Mouse (Mus musculus): ENCODE measurements around the gene Pam16. TPM values are rescaled to one million over a fixed set of nuclear protein-coding genes. Genes with fewer than 3 reads are reported as not detected.
A peak's percentile ranks its signal among the peaks of the same experiment; 100 is the strongest.

Pam16 gene
- polyA plus RNA-seq, 1 experiment from 2014 or later, result 84.7 TPM

DNA sequence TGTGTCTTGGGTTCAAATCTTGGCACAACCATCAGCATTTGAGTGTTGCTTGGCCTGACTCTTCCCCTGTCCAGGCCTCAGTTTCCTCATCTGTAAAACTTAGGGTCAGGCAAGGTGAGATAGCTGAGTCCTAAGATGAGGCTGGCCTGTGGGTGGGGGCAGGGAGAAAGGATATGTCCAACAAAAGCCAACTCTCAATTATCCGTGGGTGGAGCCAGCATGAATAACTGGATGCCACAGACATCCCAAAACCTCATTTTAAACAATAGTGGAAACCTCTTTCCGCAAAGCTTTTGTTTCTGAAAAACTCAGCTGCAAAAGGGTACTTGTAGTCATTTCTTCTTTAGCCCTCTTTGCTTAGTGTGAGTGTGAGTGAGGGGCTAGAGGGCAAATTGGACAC lies 28.0 kb downstream of the Pam16 start:
- Histone ChIP-seq H3K4me3 (ENCODE audit: low read depth, low read length) (peak overlapping the region; percentile 89; the same call in 1 of the 2 replicates), H3K27me3 (ENCODE audit: control insufficient read depth, insufficient read depth, low read length) (no peaks in the 10 kb centered on the region), H3K27ac (ENCODE audit: low read length) (peak overlapping the region; percentile 92; the same call in 1 of the 2 replicates), H3K4me2 (replicated peaks; ENCODE audit: low read depth, low read length) (peak overlapping the region; percentile 96), H3K4me1 (ENCODE audit: control insufficient read depth, insufficient read depth, low read length) (peaks cover 74% of the 10 kb centered on the region), H3K36me3 (ENCODE audit: control insufficient read depth, insufficient read depth, low read length) (no peaks in the 10 kb centered on the region), H3K9ac (replicated peaks; ENCODE audit: low read depth, low read length) (no peak overlapping the region), H3K9me3 (ENCODE audit: control insufficient read depth, low read depth, low read length) (no peaks in the 10 kb centered on the region)
- ATAC-seq (ENCODE audit: insufficient number of reproducible peaks, insufficient read depth, low FRiP score, low read depth), result no peak
- WGBS, result 47% methylated on average over 2 of the region's 2 CpGs

DNA sequence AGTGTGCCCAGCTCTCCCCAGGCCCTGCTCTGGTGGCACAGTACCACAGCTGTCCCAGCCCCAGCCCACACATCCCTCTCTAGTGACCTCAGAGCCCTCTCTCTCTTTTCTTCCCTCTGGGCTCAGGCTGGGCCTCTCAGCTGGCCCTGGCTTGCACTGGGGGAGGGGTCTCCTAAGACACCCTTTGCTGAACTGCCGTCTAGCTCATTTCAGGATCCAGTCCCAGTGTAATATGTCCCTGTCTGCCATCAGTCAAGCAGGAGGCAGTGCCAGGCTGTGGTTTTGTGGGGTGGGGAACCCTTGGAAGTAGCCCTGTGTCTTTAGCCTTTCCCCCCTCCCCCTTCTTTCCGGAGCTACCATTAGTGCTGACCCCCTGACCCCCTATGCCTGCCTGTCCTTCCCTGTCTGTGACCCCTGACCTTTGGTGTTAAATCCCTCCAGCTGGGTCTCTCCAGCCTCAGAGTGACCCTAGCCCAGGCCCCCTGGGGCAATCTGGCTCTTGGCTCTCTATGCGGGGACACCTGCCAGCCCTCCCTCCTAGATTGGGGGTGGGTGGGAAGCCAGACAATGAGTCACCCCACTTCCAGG lies 28.6 kb downstream of the Pam16 start:
- no peaks in the 10 kb centered on the region for H3K27me3 ChIP-seq (ENCODE audit: control insufficient read depth, insufficient read depth, low read length)
- H3K4me3 ChIP-seq (ENCODE audit: low read depth, low read length), result peak overlapping the region; percentile 89
- H3K36me3 ChIP-seq (ENCODE audit: control insufficient read depth, insufficient read depth, low read length), result no peaks in the 10 kb centered on the region
- no peaks in the 10 kb centered on the region for H3K9me3 ChIP-seq (ENCODE audit: control insufficient read depth, low read depth, low read length)
- no peak for ATAC-seq (ENCODE audit: insufficient number of reproducible peaks, insufficient read depth, low FRiP score, low read depth)
- H3K4me2 ChIP-seq (replicated peaks; ENCODE audit: low read depth, low read length), result peak overlapping the region; percentile 96
- peaks cover 73% of the 10 kb centered on the region for H3K4me1 ChIP-seq (ENCODE audit: control insufficient read depth, insufficient read depth, low read length)
- peak overlapping the region; percentile 88; the same call in 1 of the 2 replicates for H3K9ac ChIP-seq (replicated peaks; ENCODE audit: low read depth, low read length)
- WGBS, result 15% methylated on average over 3 of the region's 3 CpGs
- peak overlapping the region; percentile 92; the same call in 1 of the 2 replicates for H3K27ac ChIP-seq (ENCODE audit: low read length)

DNA sequence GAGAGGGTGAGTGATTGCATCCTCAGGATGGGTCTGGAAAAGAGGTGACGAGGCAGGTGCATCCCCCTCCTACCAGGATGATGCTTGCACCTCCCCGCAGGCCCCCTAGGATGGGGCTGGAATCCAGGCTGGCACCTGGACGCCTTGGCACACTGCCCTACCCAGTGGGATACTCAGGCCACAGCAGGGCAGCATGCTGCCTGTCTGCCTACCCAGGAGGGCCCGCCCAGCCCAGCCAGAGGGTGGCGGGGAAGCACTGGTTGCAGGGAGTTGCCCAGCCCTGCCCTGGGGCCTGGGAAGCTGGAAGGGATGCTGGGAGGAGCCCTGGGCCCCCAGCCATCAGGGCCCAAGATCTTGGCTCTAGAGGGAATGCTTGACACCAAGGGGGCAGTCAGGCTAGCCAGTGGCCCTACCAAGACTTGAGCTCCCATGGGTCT lies 29.2 kb downstream of the Pam16 start:
- WGBS, result 2% methylated on average over 5 of the region's 5 CpGs
- Histone ChIP-seq H3K4me2 (replicated peaks; ENCODE audit: low read depth, low read length) (peak overlapping the region; percentile 96), H3K4me1 (ENCODE audit: control insufficient read depth, insufficient read depth, low read length) (peaks cover 66% of the 10 kb centered on the region), H3K27ac (ENCODE audit: low read length) (peak overlapping the region; percentile 92; the same call in 1 of the 2 replicates), H3K4me3 (ENCODE audit: low read depth, low read length) (peak overlapping the region; percentile 89), H3K36me3 (ENCODE audit: control insufficient read depth, insufficient read depth, low read length) (peaks cover 2% of the 10 kb centered on the region; the same call in 1 of the 2 replicates), H3K9me3 (ENCODE audit: control insufficient read depth, low read depth, low read length) (no peaks in the 10 kb centered on the region), H3K27me3 (ENCODE audit: control insufficient read depth, insufficient read depth, low read length) (no peaks in the 10 kb centered on the region), H3K9ac (replicated peaks; ENCODE audit: low read depth, low read length) (peak overlapping the region; percentile 88; the same call in 1 of the 2 replicates)
- ATAC-seq (ENCODE audit: insufficient number of reproducible peaks, insufficient read depth, low FRiP score, low read depth), result 0 out of 2 replicates have a peak, but pooled peaks have one; percentile 9

DNA sequence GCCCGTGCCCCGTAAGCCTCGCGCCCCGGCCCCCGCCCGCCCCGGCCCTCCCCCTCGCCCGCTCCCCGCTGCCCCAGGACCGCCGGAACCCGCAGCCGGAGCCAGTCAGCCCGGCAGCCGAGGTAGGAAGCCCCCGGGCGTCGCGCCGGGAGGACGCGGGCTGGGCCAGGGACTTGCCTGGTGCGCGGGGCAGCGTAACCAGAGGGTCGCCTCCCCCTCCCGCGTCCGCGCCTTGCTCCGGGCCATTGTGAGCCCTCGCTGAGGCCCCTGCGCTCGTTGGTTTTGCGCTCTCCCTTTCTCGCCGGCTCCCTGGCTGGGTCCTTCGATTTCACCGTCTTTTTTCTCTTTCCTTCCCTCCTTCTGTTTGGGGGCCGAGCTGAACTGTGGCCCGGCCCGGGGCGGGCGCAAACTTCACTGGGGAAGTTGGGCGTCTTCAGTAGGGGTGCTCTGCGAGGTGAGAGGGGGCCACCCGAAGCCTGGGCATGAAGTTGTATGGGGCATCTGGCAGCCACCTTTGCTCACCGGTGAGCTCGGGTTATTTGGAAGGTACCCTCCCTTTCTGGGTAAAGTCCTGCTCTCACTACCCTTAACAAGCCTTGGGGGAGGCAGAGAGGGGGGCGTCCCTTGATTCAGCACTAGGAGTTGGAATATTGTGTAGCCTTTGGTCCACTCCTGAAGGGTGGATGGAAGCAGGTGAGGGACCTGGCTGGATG lies 29.8 kb downstream of the Pam16 start:
- Histone ChIP-seq H3K36me3 (ENCODE audit: control insufficient read depth, insufficient read depth, low read length) (peaks cover 4% of the 10 kb centered on the region; the same call in 1 of the 2 replicates), H3K9me3 (ENCODE audit: control insufficient read depth, low read depth, low read length) (no peaks in the 10 kb centered on the region), H3K4me3 (ENCODE audit: low read depth, low read length) (peak overlapping the region; percentile 89), H3K4me1 (ENCODE audit: control insufficient read depth, insufficient read depth, low read length) (peaks cover 61% of the 10 kb centered on the region), H3K27ac (ENCODE audit: low read length) (peak overlapping the region; percentile 92), H3K9ac (replicated peaks; ENCODE audit: low read depth, low read length) (peak overlapping the region; percentile 88), H3K27me3 (ENCODE audit: control insufficient read depth, insufficient read depth, low read length) (no peaks in the 10 kb centered on the region), H3K4me2 (replicated peaks; ENCODE audit: low read depth, low read length) (peak overlapping the region; percentile 96)
- WGBS, result 1% methylated on average over 29 of the region's 52 CpGs
- peak; percentile 7; the same call in 1 of the 2 replicates for ATAC-seq (ENCODE audit: insufficient number of reproducible peaks, insufficient read depth, low FRiP score, low read depth)

DNA sequence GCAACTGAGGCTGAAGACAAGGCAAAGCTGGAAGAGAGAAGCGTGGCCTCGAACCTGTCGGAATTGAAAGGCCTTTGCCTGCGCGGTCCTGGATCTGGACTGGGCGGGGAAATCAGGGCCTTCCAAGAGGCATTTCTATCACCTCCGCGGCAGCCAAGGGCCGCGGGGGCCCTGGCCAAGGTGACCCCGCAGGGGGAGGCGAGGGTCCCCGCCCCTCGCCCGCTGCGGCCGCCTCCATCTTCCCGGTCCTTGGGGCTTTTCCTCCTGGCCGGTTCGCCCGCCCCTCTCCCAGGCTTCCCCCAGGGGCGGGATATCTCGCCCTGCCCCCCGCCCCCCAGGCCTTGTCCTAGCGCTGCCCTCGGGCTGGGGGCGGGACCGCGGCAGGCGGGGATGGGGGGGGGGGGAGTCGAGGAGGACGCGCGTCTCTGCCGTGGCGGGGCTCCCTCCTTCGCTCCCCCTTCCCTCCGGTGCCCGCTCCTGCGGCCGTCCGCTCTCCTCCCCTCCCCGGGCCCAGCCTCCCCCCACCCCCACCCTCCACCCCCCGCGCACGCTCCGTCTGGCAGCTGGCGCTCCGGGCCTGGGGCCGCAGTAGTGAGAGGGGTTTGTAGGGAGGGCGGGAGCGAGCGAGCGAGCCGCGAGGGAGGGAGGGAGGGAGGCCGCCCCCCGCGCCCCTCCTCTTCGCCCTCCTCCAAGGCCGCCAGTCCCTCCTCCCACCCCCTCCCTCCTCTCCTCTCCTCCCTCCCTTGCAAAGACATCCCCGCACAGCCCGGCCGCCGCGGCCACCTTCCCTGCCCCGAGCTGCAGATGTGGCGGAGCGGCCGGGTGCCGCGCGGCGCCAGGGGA lies 30.6 kb downstream of the Pam16 start, which contains the start of gene Glis2:
Gene Glis2, plus strand, starts transcription at position 743 of the 843 bp plus-strand sequence.
- under 1% methylated on average over 31 of the region's 74 CpGs for WGBS
- Histone ChIP-seq H3K4me1 (ENCODE audit: control insufficient read depth, insufficient read depth, low read length) (peaks cover 54% of the 10 kb centered on the region), H3K27me3 (ENCODE audit: control insufficient read depth, insufficient read depth, low read length) (no peaks in the 10 kb centered on the region), H3K4me2 (replicated peaks; ENCODE audit: low read depth, low read length) (peak within 1 kb of the TSS; percentile 96), H3K4me3 (ENCODE audit: low read depth, low read length) (peak within 1 kb of the TSS; percentile 89), H3K9me3 (ENCODE audit: control insufficient read depth, low read depth, low read length) (no peaks in the 10 kb centered on the region), H3K9ac (replicated peaks; ENCODE audit: low read depth, low read length) (peak within 1 kb of the TSS; percentile 88), H3K36me3 (ENCODE audit: control insufficient read depth, insufficient read depth, low read length) (peaks cover 4% of the 10 kb centered on the region; the same call in 1 of the 2 replicates), H3K27ac (ENCODE audit: low read length) (peak within 1 kb of the TSS; percentile 92)
- peak; percentile 87 for ATAC-seq (ENCODE audit: insufficient number of reproducible peaks, insufficient read depth, low FRiP score, low read depth)

DNA sequence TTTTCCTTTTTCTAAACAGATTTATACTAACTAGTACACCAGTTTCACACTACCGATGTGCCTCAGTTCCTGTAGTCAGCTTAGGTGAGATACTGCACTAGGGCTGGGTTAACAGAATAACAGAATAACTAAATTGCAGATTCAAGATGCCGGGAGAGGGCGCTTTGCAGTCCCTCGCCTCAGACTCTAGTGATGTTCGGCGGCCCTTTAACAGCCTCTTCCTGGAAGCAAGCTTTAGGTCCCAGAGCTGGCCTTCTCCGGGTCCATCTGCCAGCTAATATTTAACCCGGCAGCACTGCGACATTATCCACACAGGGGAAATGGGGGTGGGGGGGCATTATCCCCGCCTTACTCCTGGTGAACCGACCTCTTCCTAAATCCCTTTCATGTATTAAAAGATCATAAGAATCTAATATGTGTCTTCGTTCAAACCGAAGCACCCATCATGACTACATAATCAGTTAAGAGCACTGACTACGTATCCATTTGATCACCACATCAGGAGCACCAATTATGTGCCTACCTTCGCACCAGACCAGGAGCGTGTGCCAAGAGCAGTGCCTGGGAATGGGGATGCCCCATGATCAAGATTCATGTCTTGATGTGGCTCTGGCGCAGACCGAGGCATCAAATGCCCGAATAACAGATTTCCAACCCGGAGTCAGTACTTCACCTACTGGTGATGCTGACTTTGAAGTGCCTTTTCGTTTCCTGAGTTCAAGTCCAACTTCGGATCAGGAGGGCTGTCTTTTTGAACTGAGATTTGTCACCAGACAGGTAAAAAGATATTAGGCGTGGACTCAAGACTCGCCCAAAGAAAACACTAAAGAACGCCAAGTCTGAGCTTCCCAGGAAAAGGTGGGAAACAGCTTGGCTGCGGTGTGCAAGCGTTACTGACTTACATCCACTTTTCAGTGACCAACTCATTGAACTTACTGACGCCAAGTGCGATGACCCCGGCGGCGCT lies 31.6 kb downstream of the Pam16 start:
- H3K9ac ChIP-seq (replicated peaks; ENCODE audit: low read depth, low read length), result peak overlapping the region; percentile 88; the same call in 1 of the 2 replicates
- peaks cover 4% of the 10 kb centered on the region; the same call in 1 of the 2 replicates for H3K36me3 ChIP-seq (ENCODE audit: control insufficient read depth, insufficient read depth, low read length)
- H3K27me3 ChIP-seq (ENCODE audit: control insufficient read depth, insufficient read depth, low read length), result no peaks in the 10 kb centered on the region
- H3K4me3 ChIP-seq (ENCODE audit: low read depth, low read length), result peak overlapping the region; percentile 89
- peak overlapping the region; percentile 92 for H3K27ac ChIP-seq (ENCODE audit: low read length)
- H3K4me2 ChIP-seq (replicated peaks; ENCODE audit: low read depth, low read length), result peak overlapping the region; percentile 96
- ATAC-seq (ENCODE audit: insufficient number of reproducible peaks, insufficient read depth, low FRiP score, low read depth), result no peak
- 10% methylated on average over 32 of the region's 32 CpGs for WGBS
- H3K4me1 ChIP-seq (ENCODE audit: control insufficient read depth, insufficient read depth, low read length), result peaks cover 44% of the 10 kb centered on the region
- H3K9me3 ChIP-seq (ENCODE audit: control insufficient read depth, low read depth, low read length), result no peaks in the 10 kb centered on the region

DNA sequence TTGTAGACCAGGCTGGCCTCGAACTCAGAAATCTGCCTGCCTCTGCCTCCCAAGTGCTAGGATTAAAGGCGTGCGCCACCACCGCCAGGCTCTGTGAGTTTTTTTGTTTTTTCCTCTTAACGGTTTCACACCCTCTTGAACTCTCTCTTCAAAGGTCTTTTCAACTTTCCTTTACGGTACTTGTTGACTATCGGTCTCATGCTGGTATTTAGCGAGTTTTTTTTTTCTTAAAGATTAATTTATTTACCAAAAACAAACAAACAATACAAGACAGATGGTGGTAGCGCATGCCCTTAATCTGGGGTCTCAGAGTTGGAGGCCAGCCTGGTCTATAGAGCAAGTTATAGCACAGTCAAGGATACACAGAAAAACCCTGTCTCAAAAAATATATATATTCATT lies 34.6 kb downstream of the Pam16 start:
- Histone ChIP-seq H3K9ac (replicated peaks; ENCODE audit: low read depth, low read length) (no peak overlapping the region), H3K27ac (ENCODE audit: low read length) (no peak overlapping the region), H3K4me2 (replicated peaks; ENCODE audit: low read depth, low read length) (no peak overlapping the region), H3K4me1 (ENCODE audit: control insufficient read depth, insufficient read depth, low read length) (peaks cover 32% of the 10 kb centered on the region), H3K9me3 (ENCODE audit: control insufficient read depth, low read depth, low read length) (no peaks in the 10 kb centered on the region), H3K4me3 (ENCODE audit: low read depth, low read length) (no peak overlapping the region), H3K36me3 (ENCODE audit: control insufficient read depth, insufficient read depth, low read length) (peaks cover 4% of the 10 kb centered on the region; the same call in 1 of the 2 replicates), H3K27me3 (ENCODE audit: control insufficient read depth, insufficient read depth, low read length) (no peaks in the 10 kb centered on the region)
- no peak for ATAC-seq (ENCODE audit: insufficient number of reproducible peaks, insufficient read depth, low FRiP score, low read depth)
- 97% methylated on average over 9 of the region's 9 CpGs for WGBS
